Mouse (Mus musculus): Measurements from ENCODE around the gene A930002H24Rik.

The A930002H24Rik gene

DNA sequence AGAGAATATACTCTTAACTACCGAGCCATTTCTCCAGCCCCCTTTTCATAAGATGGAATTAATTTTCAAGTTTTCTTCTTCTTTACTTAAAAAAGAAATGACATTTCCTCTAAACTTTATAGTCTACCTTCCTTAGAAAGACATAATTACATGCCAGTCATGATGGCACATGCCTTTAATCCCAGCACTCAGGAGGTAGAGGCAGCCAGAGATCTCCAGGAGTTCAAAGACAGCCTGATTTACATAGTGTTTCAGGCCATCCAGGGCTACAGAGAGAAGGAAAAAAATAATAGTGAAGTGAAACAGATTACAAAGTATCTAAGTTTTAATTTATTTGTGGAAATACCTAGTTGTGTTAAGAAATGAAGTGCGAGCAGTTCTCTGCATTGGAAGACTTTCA, 27.4 kb downstream of the A930002H24Rik start:
- no peak for DNase-seq (ENCODE audit: low spot score)

GRCm38 (mm10) chr17:63831550-63831949, 32.0 kb downstream of the A930002H24Rik start:
- no peak for DNase-seq (ENCODE audit: low spot score)

GRCm38 (mm10) chr17:63828561-63829332, 34.8 kb downstream of the A930002H24Rik start:
- no peak for DNase-seq (ENCODE audit: low spot score)

- DNase-seq (ENCODE audit: low spot score) = no peak
Observed at GRCm38 (mm10) chr17:63826767-63827166, 36.8 kb downstream of the A930002H24Rik start.

GRCm38 (mm10) chr17:63826196-63826595, 37.4 kb downstream of the A930002H24Rik start:
- no peak for DNase-seq (ENCODE audit: low spot score)

GRCm38 (mm10) chr17:63824141-63824540, 39.5 kb downstream of the A930002H24Rik start:
- DNase-seq (ENCODE audit: low spot score) = no peak

DNA sequence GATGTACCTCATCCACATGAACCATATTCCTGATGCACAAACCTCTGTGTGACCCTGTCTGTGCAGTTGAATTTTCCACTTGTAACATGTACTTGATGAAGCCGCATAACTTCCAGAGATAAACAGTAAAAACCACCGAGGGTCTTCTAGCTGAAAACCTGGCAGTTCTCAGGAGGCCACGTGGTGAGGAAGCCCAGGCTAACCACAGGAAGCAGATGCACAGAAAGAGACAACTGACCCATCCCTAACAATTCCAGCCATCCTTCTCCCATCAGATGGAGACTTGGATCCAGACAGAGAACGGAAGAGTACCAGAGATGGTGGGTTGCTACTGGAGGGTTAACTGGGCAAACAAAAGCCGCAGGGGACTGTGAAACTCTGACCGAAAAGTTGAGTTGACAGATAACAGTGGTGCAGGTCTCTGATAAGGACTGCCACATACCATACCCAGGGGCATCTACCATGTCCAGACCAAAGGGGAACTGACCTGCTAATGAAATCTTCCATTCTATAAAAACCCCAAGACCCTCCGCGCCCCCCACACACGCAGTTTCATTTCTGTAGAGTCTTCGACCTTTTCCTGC, 45.1 kb downstream of the A930002H24Rik start:
- DNase-seq (ENCODE audit: low spot score) = no peak

DNA sequence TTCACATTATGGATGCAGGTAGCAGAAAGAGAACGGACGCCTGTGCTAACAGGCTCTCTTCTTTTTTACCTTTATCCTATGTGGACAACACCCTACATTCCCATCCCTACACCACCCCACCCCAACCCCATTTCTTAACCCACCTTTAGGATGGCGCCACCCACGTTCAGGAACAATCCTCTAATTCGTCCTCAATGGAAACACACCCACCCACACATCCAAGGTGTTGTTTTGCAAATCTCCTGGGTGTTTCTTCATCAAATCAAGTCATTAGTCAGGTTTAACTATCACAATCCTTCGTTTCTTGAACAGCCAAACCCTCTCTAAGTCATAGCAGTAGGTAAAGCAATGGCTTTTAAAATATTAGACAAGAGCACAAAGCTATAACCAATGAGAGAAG, 50.0 kb downstream of the A930002H24Rik start:
- DNase-seq (ENCODE audit: low spot score) = no peak
